Mouse (Mus musculus) layer of hippocampus, adult 9-10 months (tissue): ENCODE results near the gene Macrod1.
A peak's percentile ranks its signal among the peaks of the same experiment; 100 is the strongest.

Source experiments
- DNase-seq: peaks from one replicate; pipeline ENCODE4 v3.0.0; 2022; ENCODE audit warnings: low spot score

Gene Macrod1

GRCm38 (mm10) chr19:7200427-7200826, 143.8 kb downstream of the Macrod1 start:
- DNase-seq = no peak

- DNase-seq = no peak
These were observed 148.3 kb downstream of the Macrod1 start for GRCm38 (mm10) chr19:7204898-7205297.

- no peak for DNase-seq
These were observed 148.7 kb downstream of the Macrod1 start for GRCm38 (mm10) chr19:7205326-7205725.

- DNase-seq = peak; percentile 80
These were observed 149.4 kb downstream of the Macrod1 start, which contains the start of gene Otub1 for GRCm38 (mm10) chr19:7205753-7206736. Gene Otub1 (minus strand): TSS chr19:7206316.

- no peak for DNase-seq
These were observed 153.5 kb downstream of the Macrod1 start for GRCm38 (mm10) chr19:7209907-7210646.

- DNase-seq = no peak
These were observed 155.6 kb downstream of the Macrod1 start for GRCm38 (mm10) chr19:7212216-7212615.

- no peak for DNase-seq
These were observed 156.4 kb downstream of the Macrod1 start for GRCm38 (mm10) chr19:7213010-7213409.

- no peak for DNase-seq
These were observed 157.9 kb downstream of the Macrod1 start for GRCm38 (mm10) chr19:7214484-7214883.

- DNase-seq = peak; percentile 92
These were observed 160.7 kb downstream of the Macrod1 start, which contains the start of gene Cox8a for GRCm38 (mm10) chr19:7217162-7217925. Gene Cox8a (minus strand): TSS chr19:7217616.

- DNase-seq = no peak
These were observed 161.3 kb downstream of the Macrod1 start for GRCm38 (mm10) chr19:7217926-7218267.

GRCm38 (mm10) chr19:7218753-7219152, 162.1 kb downstream of the Macrod1 start:
- no peak for DNase-seq

- DNase-seq = no peak
These were observed 165.6 kb downstream of the Macrod1 start for GRCm38 (mm10) chr19:7222196-7222595.

GRCm38 (mm10) chr19:7223488-7223887, 166.9 kb downstream of the Macrod1 start:
- DNase-seq = no peak

- DNase-seq = no peak
These were observed 167.6 kb downstream of the Macrod1 start for GRCm38 (mm10) chr19:7224253-7224652.

GRCm38 (mm10) chr19:7225096-7225690, 168.6 kb downstream of the Macrod1 start:
- no peak for DNase-seq

GRCm38 (mm10) chr19:7226511-7226914, 169.9 kb downstream of the Macrod1 start:
- no peak for DNase-seq

- DNase-seq = peak; percentile 79
These were observed 178.1 kb downstream of the Macrod1 start for GRCm38 (mm10) chr19:7234537-7235221.

GRCm38 (mm10) chr19:7235461-7235860, 178.9 kb downstream of the Macrod1 start:
- no peak for DNase-seq

- DNase-seq = no peak
These were observed 179.4 kb downstream of the Macrod1 start for GRCm38 (mm10) chr19:7236011-7236410.

- DNase-seq = no peak
These were observed 180.1 kb downstream of the Macrod1 start for GRCm38 (mm10) chr19:7236742-7237141.

GRCm38 (mm10) chr19:7239574-7239973, 183.0 kb downstream of the Macrod1 start:
- no peak for DNase-seq
